Mouse (Mus musculus) ovary, postnatal 36 days (tissue): ENCODE results near the gene Mpc2.

Experiments
- DNase-seq: peaks from one replicate; pipeline ENCODE4 v3.0.0; 2022; ENCODE audit warnings: low spot score, mixed read lengths

Mpc2 gene

GRCm38 (mm10) chr1:165506303-165506702, 45.9 kb downstream of the Mpc2 start:
- DNase-seq, result no peak

DNA sequence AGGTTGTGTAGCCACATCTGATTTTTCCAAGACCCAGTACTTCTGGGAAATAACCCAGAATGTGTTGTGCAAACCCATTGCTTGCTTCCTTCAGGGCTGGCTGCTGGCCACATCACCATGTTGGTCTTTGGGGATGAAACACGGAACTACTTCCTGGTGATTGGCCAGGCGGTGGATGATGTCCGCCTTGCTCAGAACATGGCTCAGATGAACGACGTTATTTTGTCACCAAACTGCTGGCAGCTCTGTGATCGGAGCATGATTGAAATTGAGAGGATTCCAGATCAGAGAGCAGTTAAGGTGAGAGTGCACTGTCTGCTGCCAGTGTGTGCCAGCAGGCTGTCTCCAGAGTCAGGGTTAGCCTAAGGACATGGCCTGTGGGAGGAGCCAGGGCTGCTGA, 49.7 kb downstream of the Mpc2 start:
- DNase-seq, result peak; percentile 22

GRCm38 (mm10) chr1:165520716-165521115, 60.3 kb downstream of the Mpc2 start:
- no peak for DNase-seq
